Mouse (Mus musculus) midbrain, embryonic 10.5 days (tissue): ENCODE measurements at regions not wholly inside any gene's neighbourhood (a gene's known extent, or its start where the extent isn't known, plus 50 kb on each side); places are given as distances from the start of the nearest gene placed in this dataset.
"Not testable (repeated sequence)": the region's sequence is repeated elsewhere in the genome, so short reads cannot be mapped to it uniquely, and the experiment has no call there.

ENCODE experiments used
- DNase-seq: peaks from one replicate; pipeline ENCODE4 v3.0.0-alpha.2; 2017; ENCODE audit warnings: low spot score
- H3K27ac ChIP-seq: fragments of 300-500 bp; sonication (generic); replicated peaks from 2 replicates; pipeline ENCODE4 v1.5.1; 2016; ENCODE audit warnings: mild to moderate bottlenecking
- H3K27me3 ChIP-seq: fragments of 300-500 bp; sonication (generic); 2 replicates; pipeline ENCODE4 v1.6.1; 2016; ENCODE audit warnings: low read depth, mild to moderate bottlenecking; ENCODE audit not compliant: poor library complexity, severe bottlenecking
- H3K36me3 ChIP-seq: fragments of 300-500 bp; sonication (generic); 2 replicates; pipeline ENCODE4 v1.6.1; 2016; ENCODE audit warnings: mild to moderate bottlenecking, moderate library complexity
- H3K4me1 ChIP-seq: fragments of 300-500 bp; sonication (generic); 2 replicates; pipeline ENCODE4 v1.6.1; 2016
- H3K4me3 ChIP-seq: fragments of 300-500 bp; sonication (generic); 2 replicates; pipeline ENCODE4 v1.5.1; 2016; ENCODE audit warnings: mild to moderate bottlenecking, moderate library complexity
- H3K9me3 ChIP-seq: fragments of 300-500 bp; sonication (generic); replicated peaks from 2 replicates; pipeline ENCODE4 v1.6.1; 2016; ENCODE audit warnings: mild to moderate bottlenecking
- WGBS: fragments of 180-500 bp; shearing (Covaris S2); methylation state at CpG from one replicate; pipeline ENCODE4 v1.1.7; 2016; 5-methylcytosine and 5-hydroxymethylcytosine counted together

DNA sequence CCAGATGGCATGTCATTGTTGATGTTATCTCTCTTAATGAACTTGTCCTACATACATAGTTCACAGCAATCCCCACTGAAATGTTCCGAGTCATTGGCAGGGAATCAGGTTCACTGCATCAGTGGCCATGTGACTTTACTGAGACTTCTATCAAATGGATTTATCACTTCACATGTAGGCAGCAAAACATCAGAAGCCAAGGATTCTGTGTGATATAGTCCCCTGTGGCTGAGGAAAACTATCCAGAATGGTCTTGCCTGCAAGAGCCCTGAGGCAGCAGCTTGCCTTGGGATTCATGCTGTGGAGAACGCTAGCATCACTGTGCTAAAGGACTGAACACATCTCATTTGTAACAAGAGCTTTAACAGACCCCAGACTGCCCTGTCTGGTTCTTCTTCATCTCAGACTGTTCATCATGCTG is 1468.2 kb downstream of the Zfp704 start:
- no peak for DNase-seq
- H3K9me3 ChIP-seq: 0 out of 2 replicates have a peak, but pooled peaks cover 3% of the 10 kb centered on the region
- no peaks in the 10 kb centered on the region for H3K4me1 ChIP-seq
- 79% methylated on average over 2 of the region's 2 CpGs for WGBS
- H3K4me3 ChIP-seq: no peak overlapping the region
- no peak overlapping the region for H3K27ac ChIP-seq
- H3K36me3 ChIP-seq: no peaks in the 10 kb centered on the region
- no peaks in the 10 kb centered on the region for H3K27me3 ChIP-seq

DNA sequence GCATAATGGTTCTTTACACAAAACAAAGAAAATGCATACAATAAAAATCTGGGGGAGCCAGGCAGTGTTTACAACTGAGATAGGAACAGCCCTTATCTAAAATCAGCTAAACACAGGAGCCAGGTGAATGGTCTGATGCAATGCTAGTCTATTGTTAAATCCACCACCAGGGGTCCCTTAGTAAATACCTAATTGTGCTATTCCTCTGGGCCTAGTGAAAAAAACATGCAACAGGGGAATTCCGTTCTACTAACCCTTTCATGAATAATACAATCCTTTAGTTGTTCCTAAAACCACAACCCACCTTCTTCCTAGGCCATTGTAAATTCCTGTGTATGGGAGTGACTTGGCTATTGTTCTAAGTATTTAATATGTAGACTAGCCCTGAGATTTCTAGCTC is 1486.2 kb downstream of the Zfp704 start:
- not testable (repeated sequence) for H3K4me1 ChIP-seq, H3K4me3 ChIP-seq, H3K27me3 ChIP-seq, H3K9me3 ChIP-seq, DNase-seq, H3K36me3 ChIP-seq, H3K27ac ChIP-seq
- WGBS: 55% methylated on average over 1 of the region's 1 CpGs

DNA sequence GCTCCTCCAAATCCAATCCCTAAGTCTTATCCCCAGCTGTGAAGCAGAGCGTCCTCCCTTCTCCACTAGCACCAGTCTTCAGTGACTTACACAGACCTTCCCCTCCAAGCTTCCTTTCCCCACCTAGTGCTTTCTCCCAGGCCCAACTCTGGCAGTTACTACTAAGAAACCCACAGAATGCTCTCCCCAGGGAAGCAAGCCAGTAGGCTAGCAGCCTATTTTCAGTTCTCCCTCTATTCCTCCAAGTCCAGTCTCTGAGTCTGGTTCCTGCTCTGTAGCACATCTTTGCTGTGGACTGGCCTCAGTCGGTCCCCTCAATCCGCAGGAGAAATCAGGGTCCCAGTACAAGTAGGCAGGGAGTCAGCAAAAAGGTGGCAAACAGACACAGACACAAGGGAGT is 1486.7 kb downstream of the Zfp704 start:
- no peak overlapping the region for H3K4me3 ChIP-seq
- H3K27me3 ChIP-seq: no peaks in the 10 kb centered on the region
- H3K9me3 ChIP-seq: no peaks in the 10 kb centered on the region
- H3K27ac ChIP-seq: no peak overlapping the region
- no peaks in the 10 kb centered on the region for H3K36me3 ChIP-seq
- no peak for DNase-seq
- H3K4me1 ChIP-seq: no peaks in the 10 kb centered on the region
- 61% methylated on average over 3 of the region's 3 CpGs for WGBS

DNA sequence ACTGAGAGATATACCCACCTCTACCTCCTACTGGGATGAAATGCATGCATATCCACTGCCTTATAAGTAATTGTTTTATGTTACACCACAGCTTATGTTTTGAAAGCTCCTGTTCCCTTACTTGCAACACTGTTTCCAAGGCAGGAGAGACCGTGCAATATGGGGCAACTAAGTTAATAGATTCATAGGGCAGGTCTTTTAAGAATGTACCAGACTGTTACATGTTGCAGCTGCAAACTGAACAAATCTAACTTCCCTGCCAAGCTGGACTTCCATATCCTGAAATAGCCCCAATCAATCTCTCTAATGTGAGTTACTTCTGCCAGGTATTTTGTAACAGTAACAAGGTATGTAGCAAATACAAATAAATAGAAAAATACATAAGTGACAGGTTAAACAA is 1478.0 kb upstream of the 1700008P02Rik start:
- H3K36me3 ChIP-seq: no peaks in the 10 kb centered on the region
- DNase-seq: no peak
- no peak overlapping the region for H3K27ac ChIP-seq
- no peaks in the 10 kb centered on the region for H3K4me1 ChIP-seq
- no peaks in the 10 kb centered on the region for H3K27me3 ChIP-seq
- 91% methylated on average over 1 of the region's 1 CpGs for WGBS
- H3K9me3 ChIP-seq: no peaks in the 10 kb centered on the region
- H3K4me3 ChIP-seq: no peak overlapping the region

DNA sequence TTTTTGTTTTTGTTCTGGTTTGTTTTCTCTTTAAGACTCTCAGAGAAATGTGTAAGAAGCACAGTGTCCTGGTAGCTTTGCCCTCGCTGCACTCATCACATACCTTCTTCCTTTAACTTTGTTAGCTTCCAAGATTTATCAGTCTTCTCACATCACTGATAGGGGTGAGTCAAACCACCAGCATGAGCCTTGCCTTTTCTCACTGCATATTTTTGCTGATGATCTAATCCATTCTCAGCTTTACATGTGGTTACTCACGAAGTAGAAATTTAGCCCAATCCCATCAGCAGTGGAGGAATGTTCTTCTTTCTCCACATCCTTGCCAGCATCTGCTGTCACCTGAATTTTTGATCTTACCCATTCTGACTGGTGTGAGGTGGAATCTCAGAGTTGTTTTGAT is 1464.5 kb upstream of the 1700008P02Rik start:
- Histone ChIP-seq H3K4me1 (no peaks in the 10 kb centered on the region), H3K27me3 (no peaks in the 10 kb centered on the region), H3K4me3 (no peak overlapping the region), H3K9me3 (no peaks in the 10 kb centered on the region), H3K27ac (no peak overlapping the region), H3K36me3 (no peaks in the 10 kb centered on the region)
- 79% methylated on average over 2 of the region's 2 CpGs for WGBS
- DNase-seq: no peak

DNA sequence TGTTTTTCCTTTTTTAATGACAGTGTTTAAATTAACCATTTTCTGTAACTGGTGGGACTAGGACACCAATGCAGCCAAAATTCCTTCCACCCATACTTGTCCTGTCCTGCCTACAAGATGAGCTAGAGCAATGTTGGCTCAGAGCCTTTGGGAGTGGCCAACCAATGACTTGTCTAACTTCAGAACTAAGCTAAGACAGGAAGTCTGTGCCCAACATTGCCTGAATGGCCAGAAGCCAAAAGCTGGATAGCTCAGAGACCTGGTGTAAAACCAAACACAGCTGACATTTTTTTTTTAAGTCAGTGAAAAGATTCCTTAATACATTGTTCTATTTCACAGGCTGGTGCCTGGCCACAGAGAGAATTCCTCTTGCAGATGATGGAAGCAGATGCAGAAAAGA is 1433.5 kb upstream of the 1700008P02Rik start:
- no peaks in the 10 kb centered on the region for H3K9me3 ChIP-seq
- no peaks in the 10 kb centered on the region for H3K36me3 ChIP-seq
- H3K27me3 ChIP-seq: no peaks in the 10 kb centered on the region
- no peak overlapping the region for H3K27ac ChIP-seq
- no peak overlapping the region for H3K4me3 ChIP-seq
- no peak for DNase-seq
- H3K4me1 ChIP-seq: no peaks in the 10 kb centered on the region

DNA sequence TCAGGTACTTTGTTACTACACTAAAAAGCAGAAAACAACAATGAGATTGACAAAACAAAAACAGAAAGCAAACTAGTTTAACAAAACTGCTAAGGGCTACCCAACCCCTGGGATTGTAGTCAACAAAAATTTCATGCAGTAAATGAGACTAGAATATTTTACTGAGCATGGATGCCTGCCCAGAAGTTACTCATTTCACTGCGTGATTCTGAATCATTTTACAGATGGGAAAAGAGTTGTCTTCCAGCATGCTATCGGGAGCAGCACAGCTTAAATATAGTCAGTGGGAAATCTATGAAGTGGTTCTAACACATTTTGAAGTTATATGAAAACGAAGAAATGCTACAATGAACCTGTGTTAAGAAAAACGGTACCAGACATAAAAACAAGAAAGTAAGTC is 1430.9 kb upstream of the 1700008P02Rik start:
- DNase-seq: no peak
- Histone ChIP-seq H3K4me1 (no peaks in the 10 kb centered on the region), H3K27me3 (no peaks in the 10 kb centered on the region), H3K36me3 (no peaks in the 10 kb centered on the region), H3K27ac (no peak overlapping the region), H3K9me3 (no peaks in the 10 kb centered on the region), H3K4me3 (no peak overlapping the region)
- WGBS: 90% methylated on average over 4 of the region's 4 CpGs

DNA sequence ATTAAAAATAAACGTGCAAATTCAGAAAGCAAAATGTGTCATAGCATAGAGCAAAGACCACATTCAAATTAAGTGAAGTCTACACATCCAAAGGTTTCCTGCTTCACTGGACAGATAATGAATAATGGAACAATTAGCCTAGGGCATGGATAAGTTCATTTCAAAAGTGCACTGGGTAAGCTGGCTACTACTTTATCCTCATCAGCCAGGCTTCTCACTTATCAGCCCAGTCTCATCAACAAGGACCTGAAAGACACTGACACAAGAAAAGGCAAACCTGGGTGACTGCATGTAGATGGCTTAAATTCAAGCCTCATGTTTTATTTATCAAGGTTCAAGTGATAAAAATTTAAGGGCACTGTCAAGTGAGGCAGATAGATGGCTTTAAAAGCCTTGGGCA is 1429.5 kb upstream of the 1700008P02Rik start:
- WGBS: 82% methylated on average over 1 of the region's 1 CpGs
- no peaks in the 10 kb centered on the region for H3K36me3 ChIP-seq
- H3K27me3 ChIP-seq: no peaks in the 10 kb centered on the region
- DNase-seq: no peak
- no peaks in the 10 kb centered on the region for H3K9me3 ChIP-seq
- no peaks in the 10 kb centered on the region for H3K4me1 ChIP-seq
- no peak overlapping the region for H3K27ac ChIP-seq
- H3K4me3 ChIP-seq: no peak overlapping the region

DNA sequence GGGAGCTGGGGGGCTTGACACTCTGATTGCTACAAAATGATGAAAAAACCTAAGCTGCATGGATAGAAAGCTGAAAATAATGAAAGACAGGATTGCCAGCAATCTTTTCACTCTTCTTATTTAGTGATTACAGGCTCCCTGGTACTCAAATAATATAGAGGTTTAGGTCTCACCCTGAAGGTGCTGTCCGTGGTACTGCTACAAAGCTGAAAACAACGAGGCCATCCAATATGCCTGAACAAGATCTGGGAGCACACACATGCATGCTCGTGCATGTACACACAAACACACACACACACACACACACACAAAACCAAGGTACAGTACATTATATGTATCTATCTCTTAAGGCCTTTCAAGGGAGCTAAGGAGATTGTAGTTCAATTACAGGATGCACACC is 1426.1 kb upstream of the 1700008P02Rik start:
- no peaks in the 10 kb centered on the region for H3K9me3 ChIP-seq
- H3K27ac ChIP-seq: no peak overlapping the region
- no peaks in the 10 kb centered on the region for H3K27me3 ChIP-seq
- DNase-seq: no peak
- H3K36me3 ChIP-seq: no peaks in the 10 kb centered on the region
- WGBS: 70% methylated on average over 3 of the region's 3 CpGs
- H3K4me3 ChIP-seq: no peak overlapping the region
- no peaks in the 10 kb centered on the region for H3K4me1 ChIP-seq

DNA sequence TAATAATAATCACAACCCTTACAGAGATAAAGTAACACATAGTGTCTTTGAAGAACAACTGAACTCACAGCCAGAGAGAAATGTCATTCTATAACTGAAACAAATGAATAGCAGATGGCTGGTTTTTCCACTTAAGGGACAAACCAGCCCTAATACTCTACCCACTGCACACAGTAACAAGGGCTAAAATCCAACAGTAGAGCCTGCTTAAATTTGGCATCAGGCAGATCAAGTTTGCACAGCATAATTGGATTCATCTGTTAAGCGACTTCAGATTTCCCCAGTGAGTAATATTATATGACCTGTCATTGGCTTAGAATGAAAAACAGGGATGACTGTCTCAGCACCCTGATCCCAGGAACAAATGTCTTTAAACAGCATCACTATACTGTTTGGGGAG is 1416.5 kb upstream of the 1700008P02Rik start:
- no peaks in the 10 kb centered on the region for H3K9me3 ChIP-seq
- 66% methylated on average over 1 of the region's 1 CpGs for WGBS
- no peak overlapping the region for H3K27ac ChIP-seq
- no peak for DNase-seq
- H3K36me3 ChIP-seq: no peaks in the 10 kb centered on the region
- no peaks in the 10 kb centered on the region for H3K4me1 ChIP-seq
- H3K4me3 ChIP-seq: no peak overlapping the region
- H3K27me3 ChIP-seq: no peaks in the 10 kb centered on the region

DNA sequence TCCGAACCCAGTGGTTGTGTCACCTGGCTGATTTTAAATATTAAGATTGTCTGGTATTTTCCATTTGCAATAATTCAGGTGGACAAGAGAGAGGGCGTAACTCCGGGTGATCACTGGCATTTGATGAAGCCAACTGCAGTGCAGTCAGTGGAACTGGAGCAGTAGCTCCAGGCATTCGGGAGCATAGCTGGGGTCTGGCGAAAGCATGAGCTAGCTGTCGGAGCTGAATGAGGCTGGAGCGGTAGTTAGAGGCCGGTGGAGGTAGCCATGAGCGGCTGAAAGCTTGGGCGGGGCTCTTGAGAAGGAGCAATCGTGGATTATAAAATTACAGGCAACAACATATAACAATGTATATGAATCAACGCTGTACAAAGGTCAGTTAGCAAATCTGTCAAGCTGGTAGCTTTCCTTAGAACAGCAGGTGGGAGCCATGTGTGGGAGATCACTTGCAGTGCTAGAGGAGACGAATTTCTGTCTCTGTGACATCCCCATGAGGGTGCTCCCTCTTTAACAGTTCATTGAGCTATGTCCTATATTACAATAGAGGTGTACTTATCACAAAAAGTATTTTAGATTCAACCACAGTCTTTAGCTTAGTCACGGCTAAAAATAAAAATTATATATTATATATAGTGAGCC is 1415.0 kb upstream of the 1700008P02Rik start:
- H3K27me3 ChIP-seq: no peaks in the 10 kb centered on the region
- no peak overlapping the region for H3K27ac ChIP-seq
- H3K36me3 ChIP-seq: no peaks in the 10 kb centered on the region
- no peaks in the 10 kb centered on the region for H3K9me3 ChIP-seq
- no peaks in the 10 kb centered on the region for H3K4me1 ChIP-seq
- H3K4me3 ChIP-seq: no peak overlapping the region
- WGBS: 80% methylated on average over 14 of the region's 14 CpGs
- no peak for DNase-seq

DNA sequence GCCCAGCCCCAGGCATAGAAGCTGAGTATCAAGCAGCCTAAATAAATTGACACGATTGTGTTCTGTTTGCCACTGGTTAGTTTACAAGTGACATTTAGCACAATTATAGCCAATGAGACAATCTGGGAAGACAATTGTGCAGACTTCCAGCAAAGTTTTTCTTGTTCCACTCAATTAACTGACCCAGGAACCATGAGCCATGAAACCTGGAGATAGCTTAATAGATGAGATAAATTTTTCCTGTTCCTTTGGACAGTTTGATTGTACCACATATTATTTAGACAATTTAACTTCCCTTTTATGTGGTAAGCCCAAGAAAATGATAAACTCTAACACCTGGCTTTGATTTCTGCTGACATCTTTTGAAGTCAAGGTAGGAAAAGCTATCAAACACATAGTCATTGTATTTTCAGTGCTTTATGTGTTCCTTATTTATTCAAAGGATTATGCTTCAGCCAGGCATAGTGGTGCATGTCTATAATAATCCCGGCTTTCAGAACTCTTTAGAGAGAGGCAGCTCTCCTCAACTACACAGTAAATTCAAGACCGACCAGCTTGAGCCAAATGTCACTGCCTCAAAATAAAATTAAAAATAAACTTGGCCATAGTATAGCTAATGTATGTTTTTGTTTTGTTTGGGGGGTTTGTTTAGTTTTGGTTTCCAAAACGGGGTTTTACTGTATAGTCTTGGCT is 1406.2 kb upstream of the 1700008P02Rik start:
- Histone ChIP-seq H3K9me3 (no peaks in the 10 kb centered on the region), H3K27me3 (no peaks in the 10 kb centered on the region), H3K4me1 (no peaks in the 10 kb centered on the region), H3K4me3 (no peak overlapping the region), H3K36me3 (no peaks in the 10 kb centered on the region), H3K27ac (no peak overlapping the region)
- DNase-seq: no peak
- WGBS: 79% methylated on average over 4 of the region's 4 CpGs

DNA sequence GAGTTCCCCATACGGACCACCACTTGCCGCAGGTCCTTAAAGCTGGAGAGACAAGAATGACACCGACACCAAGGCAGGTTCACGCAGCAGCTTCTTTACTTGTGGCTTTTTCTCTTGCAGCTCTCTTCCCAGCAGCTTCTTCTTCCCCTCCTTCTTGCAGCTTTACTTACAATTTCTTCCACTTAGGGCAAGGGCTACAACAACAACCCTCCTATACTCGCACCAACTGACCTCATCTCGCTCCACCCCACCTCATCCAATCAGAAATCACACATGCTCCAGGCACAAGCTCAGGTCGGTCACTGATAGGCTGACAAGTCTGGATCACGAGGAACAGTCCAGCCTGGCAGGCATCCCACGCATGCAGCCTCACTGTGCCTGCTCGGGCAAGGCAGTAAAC is 1402.4 kb upstream of the 1700008P02Rik start:
- Histone ChIP-seq H3K36me3 (no peaks in the 10 kb centered on the region), H3K4me3 (no peak overlapping the region), H3K9me3 (peaks cover 12% of the 10 kb centered on the region), H3K27ac (no peak overlapping the region), H3K4me1 (no peaks in the 10 kb centered on the region), H3K27me3 (no peaks in the 10 kb centered on the region)
- no peak for DNase-seq
- WGBS: 93% methylated on average over 10 of the region's 10 CpGs
